Comparison of ENCODE assay signal across 8 mouse cellular contexts in genomic region chr2:34754551-34755358, GRCm38 (mm10). TPM values are rescaled to one million over a fixed set of nuclear protein-coding genes. Genes with fewer than 3 reads are reported as not detected.
DNase-seq lines count a peak whose midpoint lies in the region; ATAC-seq lines count a peak whose summit lies in the region.

Gene Gapvd1, minus strand, starts transcription at chr2:34755232.

- WGBS in intestine, embryonic 15.5 days: 2% methylated on average over 14 of the region's 14 CpGs
- 4% methylated on average over 14 of the region's 14 CpGs for WGBS in limb, embryonic 11.5 days
- 2% methylated on average over 14 of the region's 14 CpGs for WGBS in midbrain, embryonic 14.5 days

- peaks cover 10% of the 10 kb centered on the region; the same call in 1 of the 2 replicates for H3K4me1 ChIP-seq in intestine, embryonic 15.5 days (replicated peaks)
- peaks cover 2% of the 10 kb centered on the region; the same call in 1 of the 2 replicates for H3K4me1 ChIP-seq in limb, embryonic 11.5 days (ENCODE audit: control insufficient read depth, insufficient read depth, low read length)
- H3K4me1 ChIP-seq in midbrain, embryonic 14.5 days (ENCODE audit: control insufficient read depth, insufficient read depth, low read length): peaks cover 20% of the 10 kb centered on the region

- DNase-seq in 3T3-L1 (ENCODE audit: low read depth, low spot score) (peak; percentile 80), R1 (ENCODE audit: low read depth, low spot score) (peak; percentile 69)
- peak; percentile 83 for DNase-seq in embryo, embryonic 10.5 days (ENCODE audit: low spot score)
- no peak for DNase-seq in gonadal fat pad, adult 2 months (ENCODE audit: low read depth)
- DNase-seq in limb, embryonic 11.5 days (ENCODE audit: low spot score): peak; percentile 52
- peak; percentile 71 for DNase-seq in midbrain, embryonic 14.5 days
- peak; percentile 47 for DNase-seq in thymus, postnatal 25 days

- H3K4me2 ChIP-seq in intestine, embryonic 15.5 days (replicated peaks): peak within 1 kb of the TSS; percentile 72
- H3K4me2 ChIP-seq in limb, embryonic 11.5 days (ENCODE audit: low read depth, severe bottlenecking): peak within 1 kb of the TSS; percentile 67
- H3K4me2 ChIP-seq in midbrain, embryonic 14.5 days (ENCODE audit: low read length): peak within 1 kb of the TSS; percentile 73

- peak within 1 kb of the TSS; percentile 93 for H3K4me3 ChIP-seq in intestine, embryonic 15.5 days (replicated peaks)
- H3K4me3 ChIP-seq in limb, embryonic 11.5 days (ENCODE audit: low read depth, low read length): peak within 1 kb of the TSS; percentile 61
- peak within 1 kb of the TSS; percentile 77 for H3K4me3 ChIP-seq in midbrain, embryonic 14.5 days (replicated peaks; ENCODE audit: low read depth, low read length)

- H3K9ac ChIP-seq in intestine, embryonic 15.5 days: peak within 1 kb of the TSS; percentile 98
- H3K9ac ChIP-seq in limb, embryonic 11.5 days (ENCODE audit: low read length): peak within 1 kb of the TSS; percentile 93
- H3K9ac ChIP-seq in midbrain, embryonic 14.5 days (replicated peaks; ENCODE audit: low read length): peak within 1 kb of the TSS; percentile 97

- H3K27ac ChIP-seq in intestine, embryonic 15.5 days: peak within 1 kb of the TSS; percentile 93
- peak within 1 kb of the TSS; percentile 88 for H3K27ac ChIP-seq in limb, embryonic 11.5 days (replicated peaks; ENCODE audit: low read depth, low read length)
- peak within 1 kb of the TSS; percentile 95 for H3K27ac ChIP-seq in midbrain, embryonic 14.5 days (replicated peaks; ENCODE audit: low read depth, low read length)

- H3K36me3 ChIP-seq in intestine, embryonic 15.5 days: no peaks in the 10 kb centered on the region
- H3K36me3 ChIP-seq in limb, embryonic 11.5 days (ENCODE audit: control insufficient read depth, insufficient read depth, low read length): no peaks in the 10 kb centered on the region
- H3K36me3 ChIP-seq in midbrain, embryonic 14.5 days (ENCODE audit: control insufficient read depth, insufficient read depth, low read length): no peaks in the 10 kb centered on the region

- H3K9me3 ChIP-seq in intestine, embryonic 15.5 days: no peaks in the 10 kb centered on the region
- H3K9me3 ChIP-seq in limb, embryonic 11.5 days (ENCODE audit: control insufficient read depth, low read length): no peaks in the 10 kb centered on the region
- no peaks in the 10 kb centered on the region for H3K9me3 ChIP-seq in midbrain, embryonic 14.5 days (ENCODE audit: control insufficient read depth, low read length)

- no peaks in the 10 kb centered on the region for H3K27me3 ChIP-seq in intestine, embryonic 15.5 days (replicated peaks)
- no peaks in the 10 kb centered on the region for H3K27me3 ChIP-seq in limb, embryonic 11.5 days (ENCODE audit: control insufficient read depth, insufficient read depth, low read length)
- no peaks in the 10 kb centered on the region for H3K27me3 ChIP-seq in midbrain, embryonic 14.5 days (ENCODE audit: control insufficient read depth, insufficient read depth, low read length)

- peak; percentile 42; the same call in 1 of the 2 replicates for ATAC-seq in intestine, embryonic 15.5 days
- ATAC-seq in limb, embryonic 11.5 days (ENCODE audit: insufficient number of reproducible peaks, low FRiP score, low TSS enrichment, low read depth): no peak; the same call in 1 of the 2 replicates
- ATAC-seq in midbrain, embryonic 14.5 days (ENCODE audit: low FRiP score, low TSS enrichment): no peak

RNA-seq across cellular contexts. Expression of gene Gapvd1, which starts in this region (rescaled TPM):
- polyA plus RNA-seq in gonadal fat pad, adult 2 months (2012; rRNA removed): 20.6 and 26.3 TPM in 2 replicates
- polyA plus RNA-seq in intestine, embryonic 15.5 days (2015; fragmentation: Nextera tagmentation; extraction: Ambion mirVana): 69.5 and 73.0 TPM in 2 replicates
- 93.2 and 102 TPM in 2 replicates for polyA plus RNA-seq in limb, embryonic 11.5 days (2014; fragmentation: Nextera tagmentation; extraction: Ambion mirVana)
- 91.8 and 132 TPM in 2 replicates for polyA plus RNA-seq in midbrain, embryonic 14.5 days (2014; fragmentation: Nextera tagmentation; extraction: Ambion mirVana)
